Mouse (Mus musculus): ENCODE measurements around the gene Fhit. TPM values are rescaled to one million over a fixed set of nuclear protein-coding genes. Genes with fewer than 3 reads are reported as not detected.
A peak's percentile ranks its signal among the peaks of the same experiment; 100 is the strongest.

Gene Fhit
- total and polyA plus RNA-seq, 2 experiments from 2014 or later, result 2.5 to 12.5 TPM

GRCm38 (mm10) chr14:10003847-10004246 lies 1158.0 kb downstream of the Fhit start:
- H3K4me2 ChIP-seq (ENCODE audit: low read depth, low read length), result no peak overlapping the region
- no peak for TF ChIP-seq CTCF (IDR thresholded peaks at IDR 0.05; ENCODE audit: low read depth)
- no peak overlapping the region for H3K9ac ChIP-seq (replicated peaks; ENCODE audit: low read length)
- ATAC-seq, result no peak
- WGBS, result 31% methylated on average over 2 of the region's 2 CpGs
- no peaks in the 10 kb centered on the region for H3K27me3 ChIP-seq (ENCODE audit: insufficient read depth, low read length)
- H3K4me3 ChIP-seq (ENCODE audit: low read length), result no peak overlapping the region
- no peak overlapping the region for H3K27ac ChIP-seq
- no peaks in the 10 kb centered on the region for H3K4me1 ChIP-seq (ENCODE audit: insufficient read depth, low read length)
- DNase-seq (ENCODE audit: low spot score), result no peak
- H3K9me3 ChIP-seq (ENCODE audit: low read length), result no peaks in the 10 kb centered on the region
- no peaks in the 10 kb centered on the region for H3K36me3 ChIP-seq (ENCODE audit: insufficient read depth, low read length)

- ATAC-seq (no peak), DNase-seq (ENCODE audit: low spot score) (no peak)
- Histone ChIP-seq H3K4me3 (ENCODE audit: low read length) (no peak overlapping the region), H3K36me3 (ENCODE audit: insufficient read depth, low read length) (no peaks in the 10 kb centered on the region), H3K9ac (replicated peaks; ENCODE audit: low read length) (no peak overlapping the region), H3K27ac (no peak overlapping the region), H3K4me1 (ENCODE audit: insufficient read depth, low read length) (no peaks in the 10 kb centered on the region), H3K27me3 (ENCODE audit: insufficient read depth, low read length) (no peaks in the 10 kb centered on the region), H3K4me2 (ENCODE audit: low read depth, low read length) (no peak overlapping the region), H3K9me3 (ENCODE audit: low read length) (no peaks in the 10 kb centered on the region)
- WGBS, result 94% methylated on average over 1 of the region's 1 CpGs
- no peak for TF ChIP-seq CTCF (IDR thresholded peaks at IDR 0.05; ENCODE audit: low read depth)
Measured at GRCm38 (mm10) chr14:9990677-9991076, 1171.2 kb downstream of the Fhit start.

GRCm38 (mm10) chr14:9976934-9977510 lies 1184.8 kb downstream of the Fhit start:
- Histone ChIP-seq H3K27me3 (ENCODE audit: insufficient read depth, low read length) (no peaks in the 10 kb centered on the region), H3K9ac (replicated peaks; ENCODE audit: low read length) (no peak overlapping the region)
- no peak for ATAC-seq

GRCm38 (mm10) chr14:9974402-9974801 lies 1187.4 kb downstream of the Fhit start:
- H3K27ac ChIP-seq, result no peak overlapping the region
- no peak for ATAC-seq
- 50% methylated on average over 3 of the region's 3 CpGs for WGBS

More at GRCm38 (mm10) chr14:9976934-9977510, 1184.8 kb downstream of the Fhit start:
- 70% methylated on average over 3 of the region's 3 CpGs for WGBS
- Histone ChIP-seq H3K4me1 (ENCODE audit: insufficient read depth, low read length) (no peaks in the 10 kb centered on the region), H3K4me2 (ENCODE audit: low read depth, low read length) (no peak overlapping the region), H3K4me3 (ENCODE audit: low read length) (no peak overlapping the region), H3K36me3 (ENCODE audit: insufficient read depth, low read length) (no peaks in the 10 kb centered on the region), H3K9me3 (ENCODE audit: low read length) (no peaks in the 10 kb centered on the region), H3K27ac (no peak overlapping the region)
- no peak for TF ChIP-seq CTCF (IDR thresholded peaks at IDR 0.05; ENCODE audit: low read depth)
- no peak for DNase-seq (ENCODE audit: low spot score)

GRCm38 (mm10) chr14:9963853-9964252 lies 1198.0 kb downstream of the Fhit start:
- H3K36me3 ChIP-seq (ENCODE audit: insufficient read depth, low read length), result no peaks in the 10 kb centered on the region
- WGBS, result 78% methylated on average over 3 of the region's 3 CpGs
- no peak overlapping the region for H3K4me2 ChIP-seq (ENCODE audit: low read depth, low read length)
- DNase-seq (ENCODE audit: low spot score) (no peak), ATAC-seq (no peak)
- H3K9me3 ChIP-seq (ENCODE audit: low read length), result no peaks in the 10 kb centered on the region
- H3K4me1 ChIP-seq (ENCODE audit: insufficient read depth, low read length), result no peaks in the 10 kb centered on the region
- no peak overlapping the region for H3K27ac ChIP-seq
- TF ChIP-seq CTCF (IDR thresholded peaks at IDR 0.05; ENCODE audit: low read depth), result no peak
- no peak overlapping the region for H3K4me3 ChIP-seq (ENCODE audit: low read length)
- no peak overlapping the region for H3K9ac ChIP-seq (replicated peaks; ENCODE audit: low read length)
- no peaks in the 10 kb centered on the region for H3K27me3 ChIP-seq (ENCODE audit: insufficient read depth, low read length)

More at GRCm38 (mm10) chr14:9974402-9974801, 1187.4 kb downstream of the Fhit start:
- TF ChIP-seq CTCF (IDR thresholded peaks at IDR 0.05; ENCODE audit: low read depth), result no peak
- no peaks in the 10 kb centered on the region for H3K9me3 ChIP-seq (ENCODE audit: low read length)
- H3K4me1 ChIP-seq (ENCODE audit: insufficient read depth, low read length), result no peaks in the 10 kb centered on the region
- H3K27me3 ChIP-seq (ENCODE audit: insufficient read depth, low read length), result no peaks in the 10 kb centered on the region
- H3K9ac ChIP-seq (replicated peaks; ENCODE audit: low read length), result no peak overlapping the region
- no peak overlapping the region for H3K4me3 ChIP-seq (ENCODE audit: low read length)
- peak; percentile 18 for DNase-seq (ENCODE audit: low spot score)
- no peaks in the 10 kb centered on the region for H3K36me3 ChIP-seq (ENCODE audit: insufficient read depth, low read length)
- H3K4me2 ChIP-seq (ENCODE audit: low read depth, low read length), result no peak overlapping the region

GRCm38 (mm10) chr14:9960396-9960795 lies 1201.4 kb downstream of the Fhit start:
- Histone ChIP-seq H3K9ac (replicated peaks; ENCODE audit: low read length) (no peak overlapping the region), H3K4me2 (ENCODE audit: low read depth, low read length) (no peak overlapping the region), H3K9me3 (ENCODE audit: low read length) (no peaks in the 10 kb centered on the region), H3K36me3 (ENCODE audit: insufficient read depth, low read length) (no peaks in the 10 kb centered on the region), H3K27me3 (ENCODE audit: insufficient read depth, low read length) (no peaks in the 10 kb centered on the region), H3K27ac (no peak overlapping the region), H3K4me1 (ENCODE audit: insufficient read depth, low read length) (no peaks in the 10 kb centered on the region), H3K4me3 (ENCODE audit: low read length) (no peak overlapping the region)
- TF ChIP-seq CTCF (IDR thresholded peaks at IDR 0.05; ENCODE audit: low read depth), result no peak
- ATAC-seq (no peak), DNase-seq (ENCODE audit: low spot score) (no peak)
- 28% methylated on average over 2 of the region's 2 CpGs for WGBS

- H3K27me3 ChIP-seq (ENCODE audit: insufficient read depth, low read length), result no peaks in the 10 kb centered on the region
- no peak overlapping the region for H3K9ac ChIP-seq (replicated peaks; ENCODE audit: low read length)
- DNase-seq (ENCODE audit: low spot score) (peak; percentile 8), ATAC-seq (no peak)
- H3K9me3 ChIP-seq (ENCODE audit: low read length), result no peaks in the 10 kb centered on the region
- no peaks in the 10 kb centered on the region for H3K4me1 ChIP-seq (ENCODE audit: insufficient read depth, low read length)
- no peak overlapping the region for H3K4me2 ChIP-seq (ENCODE audit: low read depth, low read length)
- no peak overlapping the region for H3K4me3 ChIP-seq (ENCODE audit: low read length)
- no peak overlapping the region for H3K27ac ChIP-seq
- H3K36me3 ChIP-seq (ENCODE audit: insufficient read depth, low read length), result no peaks in the 10 kb centered on the region
- TF ChIP-seq CTCF (IDR thresholded peaks at IDR 0.05; ENCODE audit: low read depth), result no peak
- WGBS, result 64% methylated on average over 2 of the region's 2 CpGs
Measured at GRCm38 (mm10) chr14:9899494-9899893, 1262.3 kb downstream of the Fhit start.

Measured in hindbrain, postnatal 0 days (tissue).